Mouse (Mus musculus) CH12.LX (cell line): Measurements from ENCODE around the gene Ilf2. TPM values are rescaled to one million over a fixed set of nuclear protein-coding genes. Genes with fewer than 3 reads are reported as not detected.

ENCODE experiments used
- DNase-seq: peaks from one replicate; pipeline ENCODE4 v3.0.0-alpha.2; 2013; ENCODE audit errors: extremely low read depth
- H3K27ac ChIP-seq: 2 replicates; pipeline ENCODE4 v1.5.1; 2012; ENCODE audit warnings: low read depth, mild to moderate bottlenecking, control low read depth, moderate library complexity; ENCODE audit not compliant: insufficient read depth
- H3K27me3 ChIP-seq: replicated peaks from 2 replicates; pipeline ENCODE3; 2012; ENCODE audit warnings: inconsistent platforms
- H3K36me3 ChIP-seq, 2 experiments: replicated peaks in 1 of 2; 2 replicates each; pipeline versions ENCODE3 to v1.6.1; 2012; ENCODE audit warnings: inconsistent platforms in 1 of 2, low read length in 1 of 2, mild to moderate bottlenecking in 1 of 2, mixed read lengths in 1 of 2, moderate library complexity in 1 of 2; ENCODE audit not compliant: control insufficient read depth in 1 of 2, insufficient read depth in 1 of 2
- H3K4me1 ChIP-seq, 2 experiments: 2 replicates each; pipeline ENCODE4 v1.6.1; 2012; ENCODE audit warnings: inconsistent platforms in 1 of 2, moderate library complexity in 1 of 2; ENCODE audit not compliant: insufficient read depth in 2 of 2, control insufficient read depth in 1 of 2
- H3K4me2 ChIP-seq: 2 replicates; pipeline ENCODE4 v1.6.1; 2012; ENCODE audit warnings: low read depth, mild to moderate bottlenecking, control low read depth; ENCODE audit not compliant: poor library complexity, insufficient read depth, severe bottlenecking
- H3K4me3 ChIP-seq, 3 experiments: fragments of 150-350 bp in 1 of 3; sonication (generic) in 1 of 3; replicated peaks in 1 of 3; 2 replicates each; pipeline versions ENCODE3 to v1.5.1; 2011 to 2012; ENCODE audit warnings: low read depth in 2 of 3, low read length in 2 of 3, mild to moderate bottlenecking in 2 of 3, moderate library complexity in 2 of 3, control low read depth in 1 of 3, improper control_type of control experiment in 1 of 3, inconsistent platforms in 1 of 3, mixed read lengths in 1 of 3; ENCODE audit not compliant: poor library complexity in 1 of 3
- H3K79me2 ChIP-seq: replicated peaks from 2 replicates; pipeline ENCODE4 v1.6.1; 2012; ENCODE audit warnings: mild to moderate bottlenecking, moderate library complexity; ENCODE audit not compliant: control insufficient read depth, poor library complexity, insufficient read depth, severe bottlenecking; ENCODE audit errors: extremely low read depth
- H3K9ac ChIP-seq: 2 replicates; pipeline ENCODE4 v1.6.1; 2012; ENCODE audit warnings: low read depth, mild to moderate bottlenecking, control low read depth, moderate library complexity; ENCODE audit not compliant: insufficient read depth
- H3K9me3 ChIP-seq: replicated peaks from 2 replicates; pipeline ENCODE3; 2012; ENCODE audit warnings: low read length, inconsistent platforms, mixed read lengths
- BHLHE40 ChIP-seq: IDR thresholded peaks from 2 replicates; pipeline ENCODE4 v1.6.1; 2011; ENCODE audit warnings: mild to moderate bottlenecking, low read depth, low read length, improper control_type of control experiment
- CHD1 ChIP-seq: IDR thresholded peaks from 2 replicates; pipeline ENCODE4 v1.6.1; 2012; ENCODE audit warnings: low read depth, low read length, improper control_type of control experiment, inconsistent platforms
- CTCF ChIP-seq, 2 experiments: IDR thresholded peaks in 1 of 2; conservative IDR thresholded peaks in 1 of 2; 2 replicates each; pipeline ENCODE4 v1.5.1; 2011 to 2012; ENCODE audit warnings: low read depth in 2 of 2, low read length in 2 of 2, improper control_type of control experiment in 1 of 2, inconsistent platforms in 1 of 2, mild to moderate bottlenecking in 1 of 2, moderate library complexity in 1 of 2
- ETS1 ChIP-seq: conservative IDR thresholded peaks from 2 replicates; pipeline ENCODE4 v1.6.1; 2012; ENCODE audit warnings: low read depth, mild to moderate bottlenecking, inconsistent platforms, low read length, improper control_type of control experiment, moderate library complexity
- HCFC1 ChIP-seq: IDR thresholded peaks from 2 replicates; pipeline ENCODE4 v1.6.1; 2012; ENCODE audit warnings: low read depth, mild to moderate bottlenecking, inconsistent platforms, low read length, improper control_type of control experiment
- IRF4 ChIP-seq: IDR thresholded peaks from 2 replicates; pipeline ENCODE4 v1.6.1; 2014; ENCODE audit warnings: low read depth, mild to moderate bottlenecking, inconsistent platforms, low read length, improper control_type of control experiment
- JUND ChIP-seq: conservative IDR thresholded peaks from 2 replicates; pipeline ENCODE4 v1.6.1; 2011; ENCODE audit warnings: low read depth, low read length, improper control_type of control experiment
- MAFK ChIP-seq: IDR thresholded peaks from 2 replicates; pipeline ENCODE4 v1.6.1; 2011; ENCODE audit warnings: low read length, improper control_type of control experiment; ENCODE audit not compliant: insufficient replicate concordance
- MAZ ChIP-seq: IDR thresholded peaks from 2 replicates; pipeline ENCODE4 v1.6.1; 2012; ENCODE audit warnings: low read depth, mild to moderate bottlenecking, inconsistent platforms, low read length, improper control_type of control experiment, moderate library complexity
- MEF2A ChIP-seq: IDR thresholded peaks from 2 replicates; pipeline ENCODE4 v1.6.1; 2014; ENCODE audit warnings: low read depth, mild to moderate bottlenecking, inconsistent platforms, low read length, improper control_type of control experiment, borderline replicate concordance
- MXI1 ChIP-seq: IDR thresholded peaks from 2 replicates; pipeline ENCODE4 v1.6.1; 2011; ENCODE audit warnings: mild to moderate bottlenecking, low read depth, low read length, improper control_type of control experiment
- NELFE ChIP-seq: IDR thresholded peaks from 2 replicates; pipeline ENCODE4 v1.6.1; 2011; ENCODE audit warnings: low read depth, low read length, improper control_type of control experiment
- RAD21 ChIP-seq: IDR thresholded peaks from 2 replicates; pipeline ENCODE4 v1.6.1; 2011; ENCODE audit warnings: low read depth, mild to moderate bottlenecking, low read length, improper control_type of control experiment, moderate library complexity
- SIN3A ChIP-seq: IDR thresholded peaks from 2 replicates; pipeline ENCODE4 v1.6.1; 2012; ENCODE audit warnings: low read length, improper control_type of control experiment, inconsistent platforms
- TCF12 ChIP-seq: IDR thresholded peaks from 2 replicates; pipeline ENCODE4 v1.6.1; 2014; ENCODE audit warnings: low read depth, mild to moderate bottlenecking, inconsistent platforms, low read length, improper control_type of control experiment
- UBTF ChIP-seq: IDR thresholded peaks from 2 replicates; pipeline ENCODE4 v1.6.1; 2012; ENCODE audit warnings: low read depth, mild to moderate bottlenecking, inconsistent platforms, low read length, improper control_type of control experiment, moderate library complexity
- USF1 ChIP-seq: IDR thresholded peaks from 2 replicates; pipeline ENCODE4 v1.6.1; 2014; ENCODE audit warnings: low read depth, mild to moderate bottlenecking, inconsistent platforms, low read length, improper control_type of control experiment
- ZC3H11A ChIP-seq: IDR thresholded peaks from 2 replicates; pipeline ENCODE4 v1.6.1; 2012; ENCODE audit warnings: low read depth, mild to moderate bottlenecking, inconsistent platforms, low read length, improper control_type of control experiment
- ZNF384 ChIP-seq: IDR thresholded peaks from 2 replicates; pipeline ENCODE4 v1.6.1; 2012; ENCODE audit warnings: low read depth, low read length, improper control_type of control experiment, inconsistent platforms
- dilution Hi-C: fragments of 300-500 bp; cut with MboI; formaldehyde crosslinking; loops from 2 replicates; pipeline ENCODE4 v1.14.3; 2020; ENCODE audit warnings: low sequenced_read_pairs; ENCODE audit not compliant: extremely low pct_unique_long_range_greater_than_20kb, extremely low pct_ligation_motif_present
- in situ Hi-C: fragments of 300-500 bp; cut with MboI; formaldehyde crosslinking; loops from 3 replicates; pipeline ENCODE4 v1.14.3; 2019; ENCODE audit warnings: low sequenced_read_pairs, low pct_ligation_motif_present, low pct_unique_long_range_greater_than_20kb, mixed read lengths
- polyA plus RNA-seq: library from polyadenylated mRNA; unstranded; fragments of >175 nt; gene quantifications from 2 replicates; pipeline ENCODE4 v1.2.1, GENCODE M21; 2012; ENCODE audit warnings: low read depth; ENCODE audit not compliant: insufficient read length
- total RNA-seq, 2 experiments: library from RNA; depleted of rRNA; stranded (reverse); fragments of 300-350 nt in 1 of 2; fragments of >200 nt in 1 of 2; gene quantifications; 2 replicates each; pipeline ENCODE4 v1.2.3; 2012 to 2014

Ilf2 gene
- total and polyA plus RNA-seq, 3 experiments, result 120 to 197 (median 182) TPM

GRCm38 (mm10) chr3:90454931-90455330, 21.0 kb upstream of the Ilf2 start:
- no peak for TF ChIP-seq CTCF (conservative IDR thresholded peaks at IDR 0.05 in 1 of 2, IDR thresholded peaks at IDR 0.05 in 1 of 2; ENCODE audit: low read depth in 2 of 2, low read length in 2 of 2)
- TF ChIP-seq ETS1, result no peak
- TF ChIP-seq MEF2A, result no peak
- no peak for TF ChIP-seq ZNF384
- TF ChIP-seq HCFC1, result no peak
- TF ChIP-seq MAFK, result no peak
- no peak for TF ChIP-seq USF1
- TF ChIP-seq BHLHE40, result no peak
- TF ChIP-seq UBTF, result no peak
- TF ChIP-seq JUND, result no peak
- TF ChIP-seq NELFE, result no peak
- no peak for TF ChIP-seq SIN3A

GRCm38 (mm10) chr3:90459727-90460126, 16.2 kb upstream of the Ilf2 start:
- TF ChIP-seq TCF12 (no peak), RAD21 (no peak), ETS1 (no peak), MAZ (no peak), ZC3H11A (no peak), IRF4 (no peak), CHD1 (no peak), MXI1 (no peak), SIN3A (no peak)
- dilution Hi-C loops, result no loop called here
- DNase-seq, result no peak
- Histone ChIP-seq H3K9me3 (peaks cover 2% of the 10 kb centered on the region), H3K4me2 (no peak overlapping the region), H3K4me1 (no peaks in the 10 kb centered on the region; a peak in 1 of 4 replicates), H3K79me2 (no peaks in the 10 kb centered on the region), H3K9ac (no peak overlapping the region), H3K36me3 (no peaks in the 10 kb centered on the region), H3K27ac (no peak overlapping the region), H3K27me3 (peaks cover 26% of the 10 kb centered on the region), H3K4me3 (no peak overlapping the region)
- in situ Hi-C loops, result no loop called here

More at GRCm38 (mm10) chr3:90454931-90455330, 21.0 kb upstream of the Ilf2 start:
- H3K9me3 ChIP-seq, result no peaks in the 10 kb centered on the region
- no peak overlapping the region for H3K9ac ChIP-seq
- H3K79me2 ChIP-seq, result no peaks in the 10 kb centered on the region
- H3K4me2 ChIP-seq, result no peak overlapping the region
- dilution Hi-C loops, result no loop called here
- peaks cover 3 to 8% of the 10 kb centered on the region in 2 experiments; a peak in 2 of 4 replicates for H3K4me1 ChIP-seq
- no peak overlapping the region for H3K4me3 ChIP-seq
- peaks cover 1% of the 10 kb centered on the region for H3K27me3 ChIP-seq
- H3K36me3 ChIP-seq, result no peaks in the 10 kb centered on the region
- in situ Hi-C loops, result no loop called here
- DNase-seq, result no peak
- no peak overlapping the region for H3K27ac ChIP-seq
